Mouse (Mus musculus) ZHBTc4 (cell line): ENCODE measurements around the gene Hmgb1.

Experiments used
- DNase-seq: peaks from one replicate; pipeline ENCODE4 v3.0.0-alpha.2; 2011; ENCODE audit warnings: low read depth, low spot score

Gene Hmgb1

DNA sequence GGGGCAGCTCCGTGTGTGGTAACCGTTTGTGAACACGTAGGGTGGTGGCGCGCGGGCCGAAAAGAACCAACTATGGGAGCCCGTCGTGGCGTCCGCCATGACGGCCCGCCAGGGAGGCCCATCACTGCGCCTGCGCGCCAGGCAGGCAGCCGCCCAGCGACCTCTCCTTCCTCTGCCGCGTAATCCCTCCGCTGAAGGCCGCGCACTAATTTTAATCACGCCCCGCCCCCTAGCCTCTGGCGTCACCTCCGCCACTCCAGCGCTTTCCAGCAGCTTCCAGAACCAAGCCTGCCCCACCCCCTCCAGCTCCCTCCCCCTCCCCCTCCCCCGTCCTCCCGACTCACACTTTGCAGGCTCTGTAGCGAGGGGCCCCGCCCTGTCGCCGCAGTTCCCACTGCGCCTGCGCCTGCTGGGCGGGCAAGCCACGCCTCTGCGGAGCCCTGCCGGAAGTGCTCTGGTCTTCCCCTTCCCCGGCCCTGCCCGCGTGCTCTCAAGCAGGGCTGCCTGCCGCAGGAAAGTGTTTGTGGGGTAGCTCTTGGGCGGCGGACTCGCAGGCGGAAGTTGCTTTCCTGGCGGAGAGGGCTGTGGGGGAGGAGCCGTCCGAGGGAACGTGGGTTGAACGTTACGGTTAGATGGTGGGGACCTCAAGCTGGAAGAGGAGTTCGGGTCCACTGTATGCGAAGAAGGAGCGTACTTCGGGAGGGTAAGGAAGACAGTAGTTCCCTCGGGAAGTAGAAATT is at the start of gene Hmgb1, which contains the start of gene Uspl1:
Hmgb1 (minus strand) TSS at position 386 of the 740 bp plus-strand sequence.
Uspl1 (plus strand) TSS at position 247 of the 740 bp plus-strand sequence.
- DNase-seq, result peak; percentile 100

DNA sequence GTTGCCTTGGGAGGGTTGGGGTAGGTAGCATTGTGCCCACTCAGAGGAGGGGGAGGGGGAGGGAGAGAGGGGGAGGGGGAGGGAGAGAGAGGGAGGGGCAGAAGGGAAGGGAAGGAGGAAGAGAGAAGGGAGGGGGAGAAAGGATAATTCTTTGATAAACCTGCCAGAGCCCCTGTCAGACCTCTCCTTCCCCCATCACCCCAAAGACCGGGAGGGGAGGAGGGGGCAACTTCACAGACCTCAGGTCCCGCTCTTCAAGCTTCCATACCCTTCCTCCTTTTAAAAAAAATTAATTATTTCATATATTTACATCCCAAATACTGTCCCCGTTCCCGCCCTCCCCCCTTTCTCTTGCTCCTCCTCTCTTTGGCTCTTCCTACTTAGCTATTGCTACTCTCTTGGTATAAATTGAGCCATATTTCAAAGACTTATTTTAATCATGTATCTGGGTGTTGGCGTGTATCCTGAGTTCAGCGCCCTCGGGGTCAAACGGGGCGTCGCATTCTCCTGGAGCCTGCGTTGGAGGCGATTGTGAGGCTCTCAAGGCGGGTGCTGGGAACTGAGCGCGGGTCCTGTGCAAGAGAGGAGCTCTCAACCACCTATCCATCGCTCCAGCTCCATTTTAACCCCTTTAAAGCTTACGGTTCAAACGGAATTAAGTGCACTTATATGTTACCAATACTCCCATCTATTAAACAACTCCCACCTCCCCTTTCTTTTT is 45.5 kb upstream of the Hmgb1 start:
- peak; percentile 34 for DNase-seq

DNA sequence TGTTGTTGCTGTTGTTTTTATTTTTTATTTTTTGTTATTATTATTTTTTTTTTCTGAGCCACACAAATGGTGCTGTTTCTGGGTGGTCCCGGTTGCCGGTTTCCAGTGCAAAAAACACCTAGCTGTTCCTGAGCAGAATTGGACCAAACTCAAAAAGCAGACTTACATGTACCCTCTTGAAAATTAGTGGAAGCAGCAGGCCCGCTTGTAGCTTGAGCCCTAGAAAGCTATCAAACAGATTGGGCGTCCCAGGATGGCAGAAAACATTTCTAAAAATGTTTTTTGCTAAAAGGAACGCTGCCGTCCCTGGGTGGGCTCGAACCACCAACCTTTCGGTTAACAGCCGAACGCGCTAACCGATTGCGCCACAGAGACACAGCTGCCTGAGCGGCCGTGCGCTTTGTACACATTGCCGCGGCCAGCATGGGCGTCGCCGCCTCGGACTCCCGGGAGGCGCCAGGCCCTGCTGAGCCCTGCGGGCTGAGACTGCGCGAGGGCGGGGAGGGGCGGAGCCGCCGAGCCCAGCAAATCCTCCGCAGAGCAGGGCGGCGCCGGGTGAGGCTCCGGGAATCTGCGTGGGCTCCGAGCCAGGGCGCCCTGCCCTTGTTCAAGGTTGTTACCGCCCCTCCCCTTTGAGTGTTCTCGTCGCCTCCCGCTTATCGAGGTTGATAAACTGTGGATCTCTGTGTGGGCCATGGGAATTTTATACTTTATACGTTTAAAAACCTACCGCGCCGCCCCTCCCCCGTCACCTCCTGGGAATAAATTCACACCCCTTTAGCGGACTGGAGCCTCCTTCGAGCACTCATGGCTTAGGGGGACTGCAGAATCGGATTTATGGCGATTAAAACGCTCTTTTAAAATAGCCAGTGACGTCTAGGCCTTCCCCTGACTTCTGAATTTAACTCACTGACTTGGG is 44.7 kb upstream of the Hmgb1 start:
- peak; percentile 99 for DNase-seq

DNA sequence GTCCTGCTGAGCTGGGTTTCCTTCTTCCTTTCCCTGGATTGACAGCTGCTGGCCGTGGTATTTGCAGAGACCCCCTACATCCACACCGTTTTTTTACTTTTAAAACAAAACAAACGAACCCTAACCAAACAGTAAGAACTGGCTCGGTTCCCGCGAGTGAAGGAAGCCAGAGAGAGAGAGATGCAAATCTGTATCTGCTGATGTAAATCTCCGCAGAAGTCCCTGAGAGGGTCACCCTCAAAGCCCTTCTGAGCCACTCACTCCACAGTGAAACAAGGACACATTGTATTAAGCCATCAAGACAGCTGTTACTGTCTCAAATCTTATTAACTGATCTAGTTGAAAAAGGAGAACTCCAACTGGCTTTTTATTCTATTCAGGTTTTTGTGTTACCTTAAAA is 40.4 kb upstream of the Hmgb1 start:
- DNase-seq, result no peak

DNA sequence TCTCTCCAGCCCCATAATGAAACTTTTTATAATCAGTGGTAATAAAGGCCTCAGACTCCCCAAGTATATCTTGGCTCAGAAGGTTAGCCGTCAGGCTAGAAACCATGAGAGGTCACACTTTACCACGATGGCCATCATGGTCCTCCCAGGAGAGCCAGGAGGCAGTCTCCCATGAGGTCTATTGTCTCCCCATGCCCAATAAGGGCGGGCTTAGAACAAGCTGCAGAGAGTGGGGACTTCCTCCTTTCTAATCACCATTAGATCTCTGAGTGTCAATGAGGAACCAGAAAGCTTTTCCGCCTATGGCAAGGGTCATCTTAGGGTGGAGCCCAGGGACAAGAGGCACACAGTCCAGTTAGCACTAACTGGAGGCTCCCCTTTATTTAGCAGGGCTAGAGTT is 37.1 kb upstream of the Hmgb1 start:
- no peak for DNase-seq

DNA sequence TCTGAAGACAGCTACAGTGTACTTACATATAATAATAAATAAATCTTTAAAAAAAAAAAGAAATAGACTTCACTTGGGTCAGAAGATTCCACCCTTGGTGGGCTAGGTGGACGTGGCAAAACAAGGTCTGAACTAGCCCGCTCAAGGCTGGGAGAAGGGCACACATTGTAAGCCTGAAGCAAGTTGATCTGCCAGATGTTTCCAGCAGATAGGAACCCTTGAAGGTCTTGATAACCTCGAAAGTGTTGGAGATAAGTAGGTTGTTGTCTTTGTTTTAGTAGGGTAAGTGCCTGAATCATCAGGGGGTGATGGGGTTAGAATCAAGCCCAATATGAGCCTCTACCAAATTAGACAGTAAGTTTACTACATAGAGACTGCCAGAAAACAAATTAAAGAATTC is 35.2 kb upstream of the Hmgb1 start:
- DNase-seq, result no peak

DNA sequence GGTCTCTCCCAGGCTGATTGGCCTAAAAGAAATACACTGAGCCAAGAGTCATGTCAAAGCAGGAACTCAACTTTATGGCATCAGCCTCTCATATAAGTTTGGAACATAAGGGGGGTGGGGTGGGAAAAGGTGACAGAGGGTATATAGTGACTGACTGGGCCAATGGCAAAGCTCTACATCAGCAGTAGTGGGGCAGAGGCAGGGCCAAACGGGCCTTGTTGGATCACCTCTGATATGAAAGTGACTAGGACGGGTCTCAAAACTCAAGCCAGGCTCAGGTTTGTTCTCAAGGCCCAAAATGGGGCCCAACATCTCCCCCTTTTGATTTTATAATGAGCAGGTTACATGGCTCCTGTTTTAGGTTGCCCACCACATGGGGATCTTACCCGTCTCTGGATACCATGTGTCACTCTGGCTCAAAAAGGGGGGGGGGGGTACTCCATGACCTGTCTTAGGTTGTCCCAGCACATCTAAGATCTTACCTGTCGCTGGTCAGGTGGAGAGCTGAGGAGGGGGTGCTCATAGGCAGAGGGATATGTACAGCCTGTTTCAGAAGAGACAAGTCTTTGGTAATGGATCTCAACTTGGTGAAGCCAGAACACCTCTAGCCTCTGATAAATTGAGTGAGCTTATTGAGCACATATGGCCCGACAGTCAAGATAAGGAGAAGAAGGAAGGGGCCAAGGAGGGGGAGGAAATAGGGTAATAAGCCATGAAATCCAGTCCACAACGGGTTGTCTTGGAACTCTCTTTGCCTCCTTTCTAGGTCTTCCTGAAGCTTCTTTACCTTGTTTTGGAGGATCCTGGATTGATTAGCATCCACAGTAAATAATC is 33.5 kb upstream of the Hmgb1 start:
- DNase-seq, result no peak

DNA sequence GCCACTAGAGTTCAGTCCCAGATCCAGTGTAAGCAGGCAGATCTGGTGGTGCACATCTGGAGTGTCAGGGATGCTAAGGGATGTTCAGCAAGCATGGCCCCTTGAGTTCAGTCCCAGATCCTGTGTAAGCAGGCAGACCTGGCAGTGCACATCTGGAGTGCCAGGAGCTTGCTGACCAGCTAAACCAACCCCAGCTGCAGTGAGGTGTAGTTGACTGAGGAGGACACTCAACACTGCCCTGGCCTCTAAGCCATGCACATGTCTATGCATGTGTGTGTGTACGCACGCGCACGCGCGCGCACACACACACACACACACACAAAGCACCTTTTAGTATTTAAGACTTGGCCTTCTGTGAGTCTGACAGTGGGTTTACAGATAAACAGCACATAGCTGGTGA is 31.3 kb upstream of the Hmgb1 start:
- DNase-seq, result no peak

DNA sequence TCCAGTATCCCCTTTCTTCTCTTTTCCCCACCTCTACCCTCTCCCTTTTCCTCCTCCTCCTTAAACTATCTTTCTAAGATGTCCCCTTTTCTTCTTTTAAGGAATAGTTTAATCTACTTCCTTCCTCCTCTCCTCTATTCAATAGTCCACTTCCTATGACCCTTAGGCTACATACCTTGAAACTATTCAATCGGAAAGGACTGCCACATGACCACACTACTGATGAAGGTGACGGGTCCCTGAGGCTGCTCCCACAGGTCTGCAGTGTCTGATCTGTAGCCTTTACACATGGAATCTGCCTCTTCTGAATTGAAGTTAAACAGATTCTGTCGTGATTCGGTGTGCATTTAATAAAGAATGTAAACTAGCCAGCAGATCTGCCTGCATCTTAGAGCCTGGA is 28.5 kb upstream of the Hmgb1 start:
- no peak for DNase-seq

DNA sequence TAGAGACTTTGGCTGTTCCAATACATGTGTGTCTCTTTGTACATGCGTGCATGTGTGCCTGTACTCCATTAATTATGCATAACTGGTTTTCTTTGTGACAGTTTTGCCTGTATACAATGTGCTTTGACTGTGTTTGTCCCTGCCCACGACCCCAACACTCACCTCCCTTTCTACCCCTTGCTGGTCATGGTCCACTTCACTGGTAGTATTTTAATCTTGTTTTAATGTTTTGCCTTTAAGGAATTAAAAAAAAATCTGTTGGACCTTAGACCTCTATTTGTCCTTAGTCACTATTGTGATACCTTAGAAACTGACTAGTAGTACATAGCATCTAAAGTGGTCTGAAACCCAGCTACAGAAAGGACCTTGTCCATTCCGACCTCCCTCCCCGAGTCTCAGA is 26.8 kb upstream of the Hmgb1 start:
- DNase-seq, result no peak

DNA sequence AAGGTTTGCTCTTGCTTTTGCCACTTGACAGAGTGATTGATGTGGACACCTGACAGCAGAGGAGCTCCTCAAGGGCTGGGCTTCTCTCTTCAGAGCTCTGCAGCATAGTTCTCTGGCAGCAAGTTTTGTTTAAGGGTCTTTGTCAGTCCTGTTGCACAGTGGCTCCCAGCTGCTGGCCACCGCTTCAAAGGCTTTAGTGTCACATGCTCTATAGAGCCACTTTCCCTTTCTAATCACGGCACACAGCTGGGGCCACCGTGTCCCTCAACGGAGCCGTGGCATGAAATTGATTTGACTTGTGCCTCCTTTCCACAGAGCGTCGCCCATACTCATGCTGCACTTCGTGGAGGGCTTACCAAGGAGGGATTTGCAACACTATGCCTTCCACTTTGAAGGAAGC is 25.0 kb upstream of the Hmgb1 start:
- DNase-seq, result no peak

DNA sequence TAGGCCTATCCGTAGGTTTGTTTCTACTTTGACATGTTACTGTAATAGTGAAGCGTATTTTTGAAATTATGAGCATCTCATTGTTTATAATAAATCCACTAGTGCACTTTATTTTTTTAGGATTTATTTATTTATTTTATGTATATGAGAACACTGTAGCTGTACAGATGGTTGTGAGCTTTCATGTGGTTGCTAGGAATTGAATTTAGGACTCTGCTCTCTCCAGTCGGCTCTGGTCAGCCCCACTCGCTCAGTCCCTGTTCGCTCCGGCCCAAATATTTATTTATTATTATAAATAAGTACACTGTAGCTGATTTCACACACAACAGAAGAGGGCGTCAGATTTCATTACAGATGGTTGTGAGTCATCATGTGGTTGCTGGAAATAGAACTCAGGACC is 24.5 kb upstream of the Hmgb1 start:
- no peak for DNase-seq

DNA sequence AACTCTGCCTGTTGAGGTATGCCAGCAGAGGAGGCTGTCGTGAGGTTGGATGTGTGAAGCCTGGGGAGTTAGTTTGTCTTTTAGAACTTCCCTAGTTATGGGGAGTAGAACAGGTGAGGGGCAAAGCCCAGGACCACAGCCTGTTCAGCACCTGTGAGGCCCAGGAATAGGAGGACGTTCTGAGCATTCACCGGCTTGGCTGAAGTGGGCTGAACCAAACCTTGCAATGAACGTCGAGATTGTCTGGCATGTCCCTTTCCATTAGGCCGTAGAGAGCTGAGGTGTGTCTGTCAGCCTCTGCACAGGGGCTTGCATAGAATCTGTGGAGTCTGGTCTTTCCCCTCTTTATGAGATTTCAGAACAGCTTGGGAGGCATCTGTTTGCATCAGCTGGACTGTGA is 23.4 kb upstream of the Hmgb1 start:
- no peak for DNase-seq

DNA sequence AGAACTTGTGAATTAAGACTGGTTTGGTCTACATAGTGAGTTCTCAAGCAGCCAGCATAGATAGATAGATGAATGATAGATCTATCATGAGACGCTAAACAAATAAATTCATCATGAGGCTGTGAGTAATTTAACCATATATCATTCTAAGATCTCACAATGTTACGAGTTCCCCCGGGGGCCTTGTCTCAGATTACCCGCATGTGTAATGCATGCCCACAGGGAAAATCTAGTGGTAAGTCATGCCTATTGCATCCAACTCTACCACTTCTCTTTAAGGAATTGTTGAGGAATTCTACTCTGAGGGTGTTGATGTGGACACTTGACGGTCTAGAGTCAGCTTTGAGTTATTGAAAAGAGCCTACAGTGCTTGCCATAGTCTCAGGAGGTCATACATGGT is 22.0 kb upstream of the Hmgb1 start:
- no peak for DNase-seq

DNA sequence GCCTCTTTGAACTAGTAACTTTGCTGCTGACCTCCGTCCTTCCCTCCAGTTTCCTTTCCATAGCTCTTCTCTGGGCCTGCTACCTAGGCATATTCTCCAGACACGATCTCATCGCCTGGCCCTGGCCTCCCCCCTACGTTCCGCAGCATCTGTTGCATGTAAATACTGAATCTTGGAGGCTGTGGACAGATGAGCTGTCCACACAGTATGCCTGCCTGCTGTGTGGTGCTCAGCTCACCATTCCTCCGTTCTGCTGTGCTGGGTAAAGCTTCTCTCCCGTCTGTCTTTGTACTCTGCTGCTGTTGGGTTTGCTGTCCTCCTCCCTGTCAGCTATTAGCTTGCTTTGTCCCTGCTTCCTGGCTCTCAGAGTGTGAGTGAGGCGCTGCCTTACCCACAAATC is 21.0 kb upstream of the Hmgb1 start:
- DNase-seq, result no peak

DNA sequence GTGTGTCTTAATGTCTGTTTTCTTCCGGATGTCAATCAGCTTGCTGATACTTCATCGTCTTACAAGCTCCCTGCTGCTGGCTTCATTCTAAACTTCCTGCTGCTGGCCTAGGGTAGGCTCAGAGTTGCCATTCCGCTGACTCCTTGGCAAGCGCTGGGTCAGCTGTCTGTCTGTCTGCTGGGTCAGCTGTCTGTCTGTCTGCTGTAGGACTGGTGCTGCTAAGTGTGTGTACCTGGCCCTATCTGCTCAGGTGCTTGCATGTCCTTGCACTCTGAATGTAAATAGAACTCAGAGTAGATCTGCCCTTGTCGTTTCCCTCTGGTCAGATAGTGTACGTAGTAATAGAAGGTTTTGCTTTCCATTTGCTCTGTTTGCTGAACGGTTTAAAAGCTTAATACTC is 20.5 kb upstream of the Hmgb1 start:
- no peak for DNase-seq

DNA sequence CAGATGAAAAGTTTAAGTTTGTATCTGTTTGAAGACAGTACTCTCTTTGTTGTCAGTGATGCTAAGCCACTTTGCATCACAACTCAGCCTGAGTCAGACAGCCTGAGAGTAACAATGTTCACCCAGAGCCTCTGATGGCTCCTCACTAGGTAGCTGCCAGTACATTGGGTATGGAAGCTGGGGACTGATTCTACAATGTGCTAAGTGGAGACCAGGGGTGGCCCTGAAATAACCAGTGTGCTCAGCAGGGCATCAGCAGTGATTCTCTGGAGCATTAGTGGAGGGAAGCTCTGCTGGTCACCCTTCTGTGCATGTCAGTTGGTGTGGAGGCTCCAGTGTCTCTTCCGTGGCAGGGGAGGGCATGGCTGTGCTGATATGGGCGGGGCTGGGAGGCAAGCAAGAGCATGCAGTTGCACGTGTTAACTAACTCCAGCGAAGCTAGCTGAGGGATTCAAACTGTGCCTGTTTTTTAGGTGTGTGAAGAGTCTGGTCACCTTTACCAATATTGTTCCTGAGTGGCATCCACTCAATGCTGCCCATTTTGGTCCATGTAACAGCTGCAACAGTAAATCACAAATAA is 19.6 kb upstream of the Hmgb1 start:
- DNase-seq, result peak; percentile 66

DNA sequence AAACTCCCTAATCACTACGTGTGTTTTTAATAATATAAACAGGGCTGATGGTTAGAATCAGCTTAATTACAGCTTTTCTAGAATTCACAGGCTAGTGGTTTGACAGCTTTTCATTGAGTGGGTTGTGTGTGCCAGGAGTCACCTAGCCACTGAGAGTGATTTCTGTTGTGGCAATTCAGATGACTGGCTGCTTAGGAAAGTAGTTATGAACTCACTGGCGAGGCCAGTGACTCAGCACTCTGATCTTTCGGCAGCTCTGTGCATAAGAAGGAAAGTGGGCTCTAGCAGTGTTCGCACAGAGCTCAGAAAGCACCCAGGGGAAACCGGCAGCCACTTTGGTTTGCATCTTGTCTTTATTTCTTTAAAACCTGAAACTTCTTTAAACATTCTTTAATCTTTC is 18.7 kb upstream of the Hmgb1 start:
- DNase-seq, result no peak

DNA sequence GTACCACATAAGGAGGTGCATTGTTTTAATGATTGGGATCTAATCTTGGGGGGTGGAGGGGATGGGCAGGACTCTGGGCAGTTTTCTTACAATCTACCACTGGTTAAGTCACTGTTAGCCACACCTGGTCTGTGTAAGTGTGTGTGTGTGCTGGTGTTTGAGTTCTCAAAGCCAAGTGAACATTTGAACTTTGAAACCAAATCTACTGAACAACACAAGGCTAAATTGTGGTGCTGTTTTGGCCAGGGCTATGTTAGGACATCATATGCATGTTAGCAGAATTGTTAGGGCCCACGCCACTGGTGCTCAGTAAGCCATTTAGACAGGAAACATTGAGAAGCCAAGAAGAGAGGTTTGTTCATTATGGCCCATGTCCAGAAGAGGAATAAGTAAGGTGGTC is 14.5 kb upstream of the Hmgb1 start:
- no peak for DNase-seq

DNA sequence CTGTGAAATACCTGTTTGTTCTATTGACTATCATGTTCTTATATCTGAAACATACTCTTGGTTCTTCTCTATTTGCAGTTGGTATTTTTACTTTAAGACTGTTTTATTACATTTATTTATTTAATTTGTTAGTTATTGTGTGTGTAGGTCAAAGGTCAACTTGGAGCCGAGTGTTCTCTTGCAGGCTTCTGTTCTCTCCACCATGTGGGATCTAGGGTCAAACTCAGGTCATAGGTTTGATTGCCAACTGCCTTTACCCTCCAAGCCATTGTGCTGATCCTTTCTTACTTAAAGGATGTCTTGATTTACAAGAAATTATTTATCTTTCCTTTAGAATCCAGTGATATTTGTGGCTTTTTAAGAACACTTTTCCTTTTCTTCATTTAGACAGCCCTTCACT is 12.3 kb upstream of the Hmgb1 start:
- DNase-seq, result no peak

DNA sequence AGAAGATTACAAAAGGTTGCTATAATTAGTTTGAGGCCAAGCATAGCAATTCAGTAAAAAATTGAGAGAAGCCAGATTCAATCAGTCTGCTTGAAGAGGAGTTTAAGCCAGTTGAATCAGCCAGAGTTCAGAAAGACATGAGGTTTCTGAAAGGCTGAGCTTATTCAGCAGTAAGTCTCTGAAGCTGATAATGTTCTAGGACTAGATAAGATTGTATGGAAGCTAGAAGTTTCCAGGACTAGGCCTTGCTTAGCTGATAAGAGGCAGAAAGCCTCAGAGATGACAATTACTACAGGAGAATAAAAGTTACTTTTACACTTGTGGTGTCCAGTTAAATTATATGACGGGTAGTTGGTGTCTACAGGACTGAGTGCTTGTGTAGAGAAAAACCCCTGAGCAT is 5.9 kb upstream of the Hmgb1 start:
- no peak for DNase-seq
